Mouse (Mus musculus) embryonic facial prominence, embryonic 13.5 days (tissue): ENCODE measurements around the gene Rhd. TPM values are rescaled to one million over a fixed set of nuclear protein-coding genes. Genes with fewer than 3 reads are reported as not detected.

ENCODE experiments used
- ATAC-seq: fragments of 200-750 bp; cut with Nextera tagmentation; 2 replicates; pipeline ENCODE4 v1.8.0; 2017; ENCODE audit warnings: low read depth; ENCODE audit not compliant: insufficient number of reproducible peaks, insufficient read depth, low FRiP score, low TSS enrichment
- H3K27ac ChIP-seq: fragments of 300-500 bp; sonication (generic); 2 replicates; pipeline ENCODE4 v1.5.1; 2015; ENCODE audit warnings: moderate library complexity, mild to moderate bottlenecking, inconsistent platforms
- H3K27me3 ChIP-seq: fragments of 300-500 bp; sonication (generic); 2 replicates; pipeline ENCODE4 v1.6.1; 2015; ENCODE audit warnings: mild to moderate bottlenecking, inconsistent platforms
- H3K36me3 ChIP-seq: fragments of 300-500 bp; sonication (generic); 2 replicates; pipeline ENCODE4 v1.6.1; 2015; ENCODE audit warnings: mild to moderate bottlenecking, inconsistent platforms
- H3K4me1 ChIP-seq: fragments of 300-500 bp; sonication (generic); 2 replicates; pipeline ENCODE4 v1.6.1; 2015; ENCODE audit warnings: inconsistent platforms
- H3K4me2 ChIP-seq: fragments of 300-500 bp; sonication (generic); 2 replicates; pipeline ENCODE4 v1.6.1; 2015; ENCODE audit warnings: moderate library complexity, mild to moderate bottlenecking, inconsistent platforms
- H3K4me3 ChIP-seq: fragments of 300-500 bp; sonication (generic); 2 replicates; pipeline ENCODE4 v1.5.1; 2015; ENCODE audit warnings: mild to moderate bottlenecking, inconsistent platforms
- H3K9ac ChIP-seq: fragments of 300-500 bp; sonication (generic); 2 replicates; pipeline ENCODE4 v1.6.1; 2015; ENCODE audit warnings: mild to moderate bottlenecking, inconsistent platforms
- H3K9me3 ChIP-seq: fragments of 300-500 bp; sonication (generic); 2 replicates; pipeline ENCODE4 v1.6.1; 2016; ENCODE audit warnings: inconsistent platforms
- WGBS: fragments of 180-500 bp; shearing (Covaris S2); methylation state at CpG from one replicate; pipeline ENCODE4 v1.1.7; 2015; ENCODE audit warnings: mixed read lengths; 5-methylcytosine and 5-hydroxymethylcytosine counted together
- polyA plus RNA-seq: library from polyadenylated mRNA; unstranded; fragments of >200 nt; fragmentation: Nextera tagmentation; extraction: Ambion mirVana; gene quantifications from 2 replicates; pipeline ENCODE4 v1.2.1, GENCODE M21; 2015

The Rhd gene
- polyA plus RNA-seq, 1 experiment from 2014 or later = 2.4 TPM

- peak within 1 kb of the TSS; percentile 96 for H3K27ac ChIP-seq
- no peaks in the 10 kb centered on the region for H3K9me3 ChIP-seq
- ATAC-seq = peak; percentile 88
- peaks cover 33% of the 10 kb centered on the region for H3K36me3 ChIP-seq
- peak within 1 kb of the TSS; percentile 99 for H3K9ac ChIP-seq
- H3K27me3 ChIP-seq = no peaks in the 10 kb centered on the region
- peak within 1 kb of the TSS; percentile 84 for H3K4me2 ChIP-seq
- WGBS = under 1% methylated on average over 64 of the region's 64 CpGs
- peaks cover 21% of the 10 kb centered on the region for H3K4me1 ChIP-seq
- peak within 1 kb of the TSS; percentile 100 for H3K4me3 ChIP-seq
These were observed 59.1 kb downstream of the Rhd start, which contains the start of gene Rsrp1 for GRCm38 (mm10) chr4:134923258-134924018. TSS of gene Rsrp1 (plus strand) at chr4:134923592.

GRCm38 (mm10) chr4:134924019-134924741 lies 59.8 kb downstream of the Rhd start:
- H3K9me3 ChIP-seq = no peaks in the 10 kb centered on the region
- peak overlapping the region; percentile 99 for H3K9ac ChIP-seq
- H3K27me3 ChIP-seq = no peaks in the 10 kb centered on the region
- WGBS = under 1% methylated on average over 75 of the region's 75 CpGs
- H3K4me3 ChIP-seq = peak overlapping the region; percentile 100
- peak overlapping the region; percentile 93 for H3K27ac ChIP-seq
- H3K36me3 ChIP-seq = peaks cover 35% of the 10 kb centered on the region
- H3K4me1 ChIP-seq = peaks cover 21% of the 10 kb centered on the region
- H3K4me2 ChIP-seq = peak overlapping the region; percentile 84
- no peak for ATAC-seq

GRCm38 (mm10) chr4:134925206-134925605 lies 60.9 kb downstream of the Rhd start:
- Histone ChIP-seq H3K9ac (peak overlapping the region; percentile 61), H3K36me3 (peaks cover 35% of the 10 kb centered on the region), H3K27ac (no peak overlapping the region), H3K4me1 (peaks cover 21% of the 10 kb centered on the region), H3K9me3 (no peaks in the 10 kb centered on the region), H3K4me3 (peak overlapping the region; percentile 100), H3K4me2 (peak overlapping the region; percentile 84), H3K27me3 (no peaks in the 10 kb centered on the region)
- no peak for ATAC-seq
- 72% methylated on average over 8 of the region's 8 CpGs for WGBS

- Histone ChIP-seq H3K4me3 (no peak overlapping the region), H3K36me3 (peaks cover 43% of the 10 kb centered on the region), H3K27ac (no peak overlapping the region), H3K4me2 (no peak overlapping the region), H3K4me1 (peaks cover 27% of the 10 kb centered on the region), H3K27me3 (no peaks in the 10 kb centered on the region), H3K9ac (no peak overlapping the region), H3K9me3 (no peaks in the 10 kb centered on the region)
- WGBS = 72% methylated on average over 5 of the region's 5 CpGs
- no peak for ATAC-seq
These were observed 63.6 kb downstream of the Rhd start for GRCm38 (mm10) chr4:134927815-134928463.

- WGBS = 70% methylated on average over 1 of the region's 1 CpGs
- Histone ChIP-seq H3K4me1 (peaks cover 27% of the 10 kb centered on the region), H3K27me3 (no peaks in the 10 kb centered on the region), H3K9ac (no peak overlapping the region), H3K27ac (no peak overlapping the region), H3K4me2 (no peak overlapping the region), H3K4me3 (no peak overlapping the region), H3K36me3 (peaks cover 48% of the 10 kb centered on the region), H3K9me3 (no peaks in the 10 kb centered on the region)
- no peak for ATAC-seq
These were observed 64.1 kb downstream of the Rhd start for GRCm38 (mm10) chr4:134928464-134928836.

GRCm38 (mm10) chr4:134929536-134929935 lies 65.2 kb downstream of the Rhd start:
- ATAC-seq = no peak
- peaks cover 59% of the 10 kb centered on the region for H3K36me3 ChIP-seq
- no peak overlapping the region for H3K4me3 ChIP-seq
- H3K4me2 ChIP-seq = no peak overlapping the region
- H3K4me1 ChIP-seq = peaks cover 27% of the 10 kb centered on the region
- no peaks in the 10 kb centered on the region for H3K9me3 ChIP-seq
- H3K9ac ChIP-seq = no peak overlapping the region
- WGBS = 79% methylated on average over 4 of the region's 4 CpGs
- no peak overlapping the region for H3K27ac ChIP-seq
- H3K27me3 ChIP-seq = no peaks in the 10 kb centered on the region

- Histone ChIP-seq H3K4me2 (peak overlapping the region; percentile 88), H3K27ac (peak overlapping the region; percentile 82; the same call in 1 of the 2 replicates), H3K4me1 (peaks cover 25% of the 10 kb centered on the region), H3K9ac (no peak overlapping the region), H3K36me3 (peaks cover 64% of the 10 kb centered on the region), H3K4me3 (peak overlapping the region; percentile 98), H3K9me3 (no peaks in the 10 kb centered on the region), H3K27me3 (no peaks in the 10 kb centered on the region)
- WGBS = 28% methylated on average over 9 of the region's 9 CpGs
- no peak for ATAC-seq
These were observed 65.9 kb downstream of the Rhd start for GRCm38 (mm10) chr4:134930190-134930589.

- no peaks in the 10 kb centered on the region for H3K9me3 ChIP-seq
- H3K9ac ChIP-seq = peak within 1 kb of the TSS; percentile 88
- peak within 1 kb of the TSS; percentile 88 for H3K4me2 ChIP-seq
- H3K27ac ChIP-seq = peak within 1 kb of the TSS; percentile 82
- H3K36me3 ChIP-seq = peaks cover 64% of the 10 kb centered on the region
- peaks cover 18% of the 10 kb centered on the region for H3K4me1 ChIP-seq
- WGBS = under 1% methylated on average over 68 of the region's 68 CpGs
- H3K27me3 ChIP-seq = no peaks in the 10 kb centered on the region
- peak within 1 kb of the TSS; percentile 98 for H3K4me3 ChIP-seq
- ATAC-seq = peak; percentile 93
These were observed 66.5 kb downstream of the Rhd start, which contains the start of gene Syf2 for GRCm38 (mm10) chr4:134930684-134931481. TSS of gene Syf2 (plus strand) at chr4:134930898.

- Histone ChIP-seq H3K27ac (no peak overlapping the region), H3K9ac (no peak overlapping the region), H3K9me3 (no peaks in the 10 kb centered on the region), H3K4me3 (no peak overlapping the region), H3K27me3 (peaks cover 10% of the 10 kb centered on the region; the same call in 1 of the 2 replicates), H3K36me3 (peaks cover 52% of the 10 kb centered on the region), H3K4me1 (no peaks in the 10 kb centered on the region; the same call in 1 of the 2 replicates), H3K4me2 (no peak overlapping the region)
- WGBS = 78% methylated on average over 17 of the region's 17 CpGs
- ATAC-seq = no peak
These were observed 73.2 kb downstream of the Rhd start for GRCm38 (mm10) chr4:134937240-134938176.

GRCm38 (mm10) chr4:134939900-134940299 lies 75.6 kb downstream of the Rhd start:
- Histone ChIP-seq H3K4me3 (no peak overlapping the region), H3K36me3 (peaks cover 28% of the 10 kb centered on the region), H3K9me3 (no peaks in the 10 kb centered on the region), H3K4me2 (peak overlapping the region; percentile 38), H3K27ac (no peak overlapping the region), H3K4me1 (peaks cover 11% of the 10 kb centered on the region), H3K27me3 (peaks cover 30% of the 10 kb centered on the region), H3K9ac (no peak overlapping the region)
- no peak for ATAC-seq
- WGBS = 55% methylated on average over 9 of the region's 9 CpGs
